Mouse (Mus musculus) intestine, embryonic 16.5 days (tissue): ENCODE data around the gene Cadm2. TPM values are rescaled to one million over a fixed set of nuclear protein-coding genes. Genes with fewer than 3 reads are reported as not detected.
A peak's percentile ranks its signal among the peaks of the same experiment; 100 is the strongest.

Experiments
- ATAC-seq: fragments of 200-750 bp; cut with Nextera tagmentation; 2 replicates; pipeline ENCODE4 v1.8.0; 2017; ENCODE audit warnings: moderate TSS enrichment, moderate library complexity
- H3K27ac ChIP-seq: fragments of 300-500 bp; sonication (generic); 2 replicates; pipeline ENCODE4 v1.5.1; 2014; ENCODE audit warnings: mild to moderate bottlenecking, low read length
- H3K27me3 ChIP-seq: fragments of 300-500 bp; sonication (generic); replicated peaks from 2 replicates; pipeline ENCODE4 v1.6.1; 2014; ENCODE audit warnings: low read length, control low read depth, mixed read lengths; ENCODE audit not compliant: control insufficient read depth, insufficient read depth
- H3K36me3 ChIP-seq: fragments of 300-500 bp; sonication (generic); 2 replicates; pipeline ENCODE4 v1.6.1; 2014; ENCODE audit warnings: low read length, control low read depth; ENCODE audit not compliant: control insufficient read depth, insufficient read depth
- H3K4me1 ChIP-seq: fragments of 300-500 bp; sonication (generic); 2 replicates; pipeline ENCODE4 v1.6.1; 2014; ENCODE audit warnings: low read length, control low read depth, mixed read lengths; ENCODE audit not compliant: control insufficient read depth, insufficient read depth
- H3K4me2 ChIP-seq: fragments of 300-500 bp; sonication (generic); 2 replicates; pipeline ENCODE4 v1.6.1; 2014; ENCODE audit warnings: low read depth, low read length, control low read depth
- H3K4me3 ChIP-seq: fragments of 300-500 bp; sonication (generic); 2 replicates; pipeline ENCODE4 v1.5.1; 2014; ENCODE audit warnings: mild to moderate bottlenecking, low read length
- H3K9ac ChIP-seq: fragments of 300-500 bp; sonication (generic); 2 replicates; pipeline ENCODE4 v1.6.1; 2014; ENCODE audit warnings: low read depth, low read length
- H3K9me3 ChIP-seq: fragments of 300-500 bp; sonication (generic); 2 replicates; pipeline ENCODE4 v1.6.1; 2016; ENCODE audit warnings: low read length, control low read depth; ENCODE audit not compliant: control insufficient read depth
- WGBS: fragments of 180-500 bp; shearing (Covaris S2); extraction: QIAGEN DNeasy Blood & Tissue Kit; methylation state at CpG from one replicate; pipeline ENCODE4 v1.1.7; 2014; 5-methylcytosine and 5-hydroxymethylcytosine counted together
- polyA plus RNA-seq: library from polyadenylated mRNA; unstranded; fragments of >200 nt; fragmentation: Nextera tagmentation; extraction: Ambion mirVana; gene quantifications from 2 replicates; pipeline ENCODE4 v1.2.1, GENCODE M21; 2015

The Cadm2 gene
- polyA plus RNA-seq, 1 experiment from 2014 or later, result 0.24 TPM

DNA sequence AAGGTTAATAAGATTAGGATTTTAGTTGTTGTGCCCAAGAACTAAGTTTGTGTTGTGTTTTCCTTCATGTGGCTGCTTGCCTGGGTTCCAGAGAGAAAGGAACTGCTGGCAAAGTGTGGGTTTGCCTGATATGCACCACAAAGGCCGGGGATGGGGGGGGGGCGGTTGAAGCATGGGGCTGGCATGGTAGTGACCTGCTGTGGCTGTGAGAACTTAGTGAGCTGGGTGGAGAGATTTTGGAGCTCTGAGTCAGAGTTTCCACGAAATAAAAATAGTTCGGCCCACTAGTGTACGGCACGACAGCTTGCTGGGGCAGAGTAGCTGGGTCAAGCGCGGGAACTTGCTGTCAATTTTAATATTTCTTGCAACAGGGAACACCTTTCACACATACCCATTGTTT lies 653.0 kb downstream of the Cadm2 start:
- ATAC-seq, result no peak
- no peak overlapping the region for H3K27ac ChIP-seq
- no peaks in the 10 kb centered on the region for H3K4me1 ChIP-seq
- no peak overlapping the region for H3K4me2 ChIP-seq
- 81% methylated on average over 8 of the region's 8 CpGs for WGBS
- no peaks in the 10 kb centered on the region for H3K27me3 ChIP-seq
- H3K9ac ChIP-seq, result no peak overlapping the region
- H3K36me3 ChIP-seq, result no peaks in the 10 kb centered on the region
- no peak overlapping the region for H3K4me3 ChIP-seq
- no peaks in the 10 kb centered on the region for H3K9me3 ChIP-seq

DNA sequence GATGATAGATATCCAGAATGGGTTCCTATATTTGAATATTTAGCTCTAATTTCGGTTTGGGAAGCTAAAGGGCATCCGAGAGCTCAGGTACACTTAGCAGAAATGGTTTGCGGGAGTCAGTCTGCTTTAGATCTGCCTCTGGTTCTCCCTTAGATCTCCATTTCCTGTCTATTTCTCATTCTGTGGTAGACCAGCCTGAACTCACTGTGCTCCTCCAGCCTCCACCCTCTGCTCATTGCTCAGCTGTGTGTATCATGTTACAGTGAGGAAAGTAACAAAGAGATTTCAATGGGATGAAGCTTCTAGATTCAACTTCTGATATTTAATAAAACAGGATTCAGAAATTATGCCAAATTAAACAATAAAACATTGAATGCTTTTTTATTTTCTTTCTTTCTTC lies 661.6 kb downstream of the Cadm2 start:
- Histone ChIP-seq H3K27ac (no peak overlapping the region), H3K36me3 (no peaks in the 10 kb centered on the region), H3K9me3 (no peaks in the 10 kb centered on the region), H3K4me3 (no peak overlapping the region), H3K9ac (no peak overlapping the region), H3K4me2 (no peak overlapping the region), H3K27me3 (no peaks in the 10 kb centered on the region), H3K4me1 (no peaks in the 10 kb centered on the region)
- WGBS, result 48% methylated on average over 3 of the region's 3 CpGs
- no peak for ATAC-seq

DNA sequence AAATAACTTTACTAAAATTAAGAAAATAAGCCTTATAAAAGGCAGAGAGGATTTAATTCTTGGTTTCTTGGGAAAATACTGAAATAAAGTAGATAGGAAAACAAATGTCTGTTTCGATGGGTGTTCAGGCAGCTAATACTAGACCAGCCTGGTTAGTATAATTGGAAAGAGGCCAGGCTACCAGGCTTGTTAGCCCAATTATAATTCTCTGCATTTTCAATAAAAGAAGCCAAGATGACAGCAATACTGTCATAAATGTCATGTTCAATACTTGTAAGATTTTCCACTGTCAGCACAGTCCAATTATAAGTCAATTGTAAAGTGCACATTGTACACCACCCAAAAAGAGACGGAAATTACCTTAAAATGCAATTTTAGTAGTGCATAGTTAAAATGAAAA lies 664.8 kb downstream of the Cadm2 start:
- WGBS, result 83% methylated on average over 2 of the region's 2 CpGs
- Histone ChIP-seq H3K27ac (no peak overlapping the region), H3K4me2 (no peak overlapping the region), H3K9ac (no peak overlapping the region), H3K36me3 (no peaks in the 10 kb centered on the region), H3K27me3 (no peaks in the 10 kb centered on the region), H3K9me3 (no peaks in the 10 kb centered on the region), H3K4me1 (no peaks in the 10 kb centered on the region), H3K4me3 (no peak overlapping the region)
- ATAC-seq, result no peak

DNA sequence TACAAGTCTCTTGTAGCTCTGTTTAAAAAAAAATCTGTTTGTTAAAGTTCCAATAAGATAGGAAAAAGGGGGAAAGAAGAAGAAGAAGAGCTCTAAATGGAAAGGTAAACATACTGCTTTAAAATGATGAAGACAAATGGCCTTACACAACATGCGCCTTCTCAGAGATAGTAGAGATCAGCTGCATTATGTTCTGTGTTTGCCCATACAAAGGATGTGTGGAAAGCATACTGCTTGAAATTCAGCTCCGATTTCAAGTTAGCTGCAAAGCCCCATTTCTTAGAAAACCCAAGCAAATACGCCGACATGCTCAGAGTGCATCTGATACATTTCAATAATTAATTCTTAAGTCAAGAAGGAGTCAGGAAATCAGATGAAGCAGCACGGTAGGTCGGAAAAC lies 684.4 kb downstream of the Cadm2 start:
- Histone ChIP-seq H3K4me2 (no peak overlapping the region), H3K9me3 (no peaks in the 10 kb centered on the region), H3K36me3 (no peaks in the 10 kb centered on the region), H3K9ac (no peak overlapping the region), H3K27ac (no peak overlapping the region), H3K4me1 (no peaks in the 10 kb centered on the region), H3K27me3 (no peaks in the 10 kb centered on the region), H3K4me3 (no peak overlapping the region)
- ATAC-seq, result no peak
- 75% methylated on average over 6 of the region's 6 CpGs for WGBS

DNA sequence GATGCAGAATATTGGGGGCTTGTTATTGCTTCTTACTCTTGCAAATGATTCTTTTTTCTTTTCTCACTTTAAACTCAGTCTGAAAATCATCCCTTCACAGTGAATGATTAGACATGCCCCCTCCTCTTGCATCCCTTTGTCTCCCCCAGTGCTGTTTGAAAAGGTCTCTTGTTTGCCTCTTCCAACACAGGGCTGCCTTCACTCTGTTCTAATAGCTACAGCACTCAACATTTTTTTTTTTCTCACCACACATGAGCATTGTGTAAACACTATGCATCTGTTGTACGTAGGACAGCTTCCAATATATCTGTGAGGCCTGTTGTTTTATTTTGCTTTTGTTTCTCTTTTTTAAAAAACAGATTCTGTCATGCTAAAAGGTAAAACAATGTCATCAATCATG lies 695.2 kb downstream of the Cadm2 start:
- H3K4me3 ChIP-seq, result no peak overlapping the region
- no peaks in the 10 kb centered on the region for H3K27me3 ChIP-seq
- no peak for ATAC-seq
- H3K36me3 ChIP-seq, result no peaks in the 10 kb centered on the region
- no peaks in the 10 kb centered on the region for H3K4me1 ChIP-seq
- no peaks in the 10 kb centered on the region for H3K9me3 ChIP-seq
- no peak overlapping the region for H3K9ac ChIP-seq
- no peak overlapping the region for H3K27ac ChIP-seq
- no peak overlapping the region for H3K4me2 ChIP-seq
- 18% methylated on average over 1 of the region's 1 CpGs for WGBS

DNA sequence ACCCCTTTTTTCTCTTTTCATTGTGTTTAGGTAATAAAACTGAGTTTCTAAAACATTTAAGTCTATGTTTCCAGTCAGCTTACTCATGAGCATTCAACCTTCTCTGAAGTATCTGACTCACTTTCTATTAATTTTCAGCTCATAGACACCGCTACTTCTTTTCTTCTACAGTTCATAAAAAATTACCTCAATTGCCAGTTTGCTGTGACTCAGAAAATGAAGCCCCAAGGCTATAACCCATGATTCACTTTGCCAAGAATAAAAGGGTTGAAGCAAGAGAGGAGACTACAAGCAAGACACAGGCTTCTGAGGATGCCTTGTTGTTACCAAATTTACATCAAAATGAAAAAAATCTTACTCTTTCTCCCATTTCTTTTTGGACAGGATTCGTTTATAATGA lies 698.0 kb downstream of the Cadm2 start:
- H3K27ac ChIP-seq, result no peak overlapping the region
- whole genome bisulfite sequencing, result 78% methylated on average over 2 of the region's 2 CpGs
- H3K4me2 ChIP-seq, result no peak overlapping the region
- H3K4me1 ChIP-seq, result no peaks in the 10 kb centered on the region
- no peak for ATAC-seq
- H3K36me3 ChIP-seq, result no peaks in the 10 kb centered on the region
- no peaks in the 10 kb centered on the region for H3K9me3 ChIP-seq
- no peak overlapping the region for H3K4me3 ChIP-seq
- H3K9ac ChIP-seq, result no peak overlapping the region
- no peaks in the 10 kb centered on the region for H3K27me3 ChIP-seq

DNA sequence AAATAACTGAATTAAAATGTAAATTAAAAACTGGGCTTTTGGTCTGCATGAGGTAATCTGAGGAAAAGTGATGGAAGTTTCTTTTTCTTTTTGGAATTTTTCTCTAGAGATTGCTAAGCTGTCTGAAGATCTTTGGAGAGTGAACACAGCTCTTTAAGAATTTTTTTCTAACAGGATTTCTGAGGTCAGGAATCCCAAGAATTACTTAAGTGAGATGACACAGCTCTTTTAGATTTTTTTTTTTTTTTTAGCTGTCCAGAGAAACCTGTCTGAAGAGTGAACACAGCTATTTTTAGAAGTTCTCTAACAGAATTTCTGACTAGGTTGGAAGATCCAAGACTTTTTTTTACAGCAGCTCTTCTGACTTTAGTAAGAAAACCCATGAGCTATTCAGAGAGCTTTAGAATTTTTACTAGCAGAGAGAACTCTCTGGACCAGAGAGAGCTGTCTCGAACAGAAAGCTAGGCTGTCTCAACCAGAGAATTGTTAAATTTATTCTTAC lies 699.2 kb downstream of the Cadm2 start:
- Histone ChIP-seq H3K4me3 (no peak overlapping the region), H3K4me2 (no peak overlapping the region), H3K9me3 (no peaks in the 10 kb centered on the region), H3K4me1 (no peaks in the 10 kb centered on the region), H3K36me3 (no peaks in the 10 kb centered on the region), H3K27me3 (no peaks in the 10 kb centered on the region), H3K9ac (no peak overlapping the region), H3K27ac (no peak overlapping the region)
- ATAC-seq, result no peak
- WGBS, result 89% methylated on average over 1 of the region's 1 CpGs

DNA sequence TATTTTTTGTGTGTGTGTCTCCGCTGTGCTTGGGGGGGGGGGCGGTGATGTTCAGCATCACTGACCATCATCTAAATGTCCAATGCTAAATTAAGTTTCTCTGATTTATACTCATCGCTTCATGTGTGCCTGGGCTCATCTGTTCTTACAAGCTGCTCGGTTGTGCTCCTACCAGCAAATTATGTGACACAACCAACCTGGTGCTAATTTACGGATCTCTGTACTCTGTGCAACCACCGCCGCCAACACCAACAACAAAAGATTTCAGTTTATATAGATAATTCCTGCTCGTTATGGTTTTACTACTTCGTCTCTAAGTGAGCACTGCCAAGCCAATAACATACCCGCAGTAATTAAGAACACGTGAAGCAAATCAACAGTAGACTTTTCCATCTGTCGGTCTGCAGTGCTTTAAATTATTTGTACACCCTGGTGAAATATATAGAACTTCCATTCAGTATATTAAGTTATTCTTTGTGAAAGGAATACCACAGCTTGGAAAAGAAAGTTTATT lies 700.8 kb downstream of the Cadm2 start:
- Histone ChIP-seq H3K9me3 (no peaks in the 10 kb centered on the region), H3K4me3 (no peak overlapping the region), H3K27me3 (no peaks in the 10 kb centered on the region), H3K4me2 (no peak overlapping the region), H3K9ac (no peak overlapping the region), H3K4me1 (no peaks in the 10 kb centered on the region), H3K36me3 (no peaks in the 10 kb centered on the region), H3K27ac (no peak overlapping the region)
- no peak for ATAC-seq
- 92% methylated on average over 12 of the region's 12 CpGs for WGBS

DNA sequence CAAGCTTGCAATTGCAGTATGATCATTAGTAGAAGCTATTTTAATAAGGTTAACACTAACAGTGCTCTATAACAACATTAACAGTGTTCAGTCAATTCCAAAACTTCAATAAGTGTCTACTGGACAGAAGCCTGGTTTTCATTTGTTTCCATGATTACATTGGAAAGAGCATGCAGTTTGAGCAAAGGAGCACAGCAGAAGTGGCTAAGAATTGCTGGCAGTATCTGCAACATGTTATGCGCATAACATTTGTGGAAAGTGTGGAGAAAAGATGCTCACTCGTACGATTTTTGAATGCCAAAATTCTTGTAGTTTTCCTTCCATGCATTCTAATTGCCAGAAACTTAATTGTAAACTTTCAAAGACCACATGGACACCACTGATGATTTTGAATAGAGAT lies 718.9 kb downstream of the Cadm2 start:
- Histone ChIP-seq H3K4me2 (no peak overlapping the region), H3K4me1 (no peaks in the 10 kb centered on the region), H3K27ac (no peak overlapping the region), H3K4me3 (no peak overlapping the region), H3K9me3 (no peaks in the 10 kb centered on the region), H3K27me3 (no peaks in the 10 kb centered on the region), H3K9ac (no peak overlapping the region), H3K36me3 (no peaks in the 10 kb centered on the region)
- WGBS, result 80% methylated on average over 3 of the region's 3 CpGs
- no peak for ATAC-seq

DNA sequence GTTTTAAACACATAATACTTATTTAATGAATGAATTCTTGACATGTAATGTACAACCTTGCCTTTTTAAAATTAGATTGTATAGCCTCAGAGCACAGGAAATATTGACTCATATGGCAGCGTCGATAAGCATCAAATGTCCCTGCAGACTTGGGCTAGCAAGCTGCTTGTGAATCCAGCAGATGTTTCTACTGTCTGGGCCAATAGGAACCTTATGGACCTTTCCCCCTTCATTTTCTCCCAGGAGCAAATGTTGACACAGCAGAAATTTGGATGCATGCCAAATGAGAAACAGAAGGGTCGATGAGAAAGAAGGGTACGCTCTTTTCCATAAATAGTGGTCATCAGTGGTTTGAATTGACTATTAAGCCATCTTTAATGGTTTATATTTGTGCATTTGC lies 720.0 kb downstream of the Cadm2 start:
- 54% methylated on average over 4 of the region's 4 CpGs for WGBS
- ATAC-seq, result peak; percentile 48; the same call in 1 of the 2 replicates
- H3K27ac ChIP-seq, result no peak overlapping the region

More for the DNA sequence above, 720.0 kb downstream of the Cadm2 start:
- no peak overlapping the region for H3K4me2 ChIP-seq
- no peak overlapping the region for H3K9ac ChIP-seq
- H3K27me3 ChIP-seq, result no peaks in the 10 kb centered on the region
- H3K4me1 ChIP-seq, result no peaks in the 10 kb centered on the region
- H3K36me3 ChIP-seq, result no peaks in the 10 kb centered on the region
- H3K9me3 ChIP-seq, result no peaks in the 10 kb centered on the region
- H3K4me3 ChIP-seq, result no peak overlapping the region
